Mouse (Mus musculus) stomach, postnatal 0 days (tissue): ENCODE measurements around the gene Hpn. TPM values are rescaled to one million over a fixed set of nuclear protein-coding genes. Genes with fewer than 3 reads are reported as not detected.

Experiments
- ATAC-seq: fragments of 200-750 bp; cut with Nextera tagmentation; 2 replicates; pipeline ENCODE4 v1.8.0; 2017; ENCODE audit not compliant: low FRiP score, low TSS enrichment
- DNase-seq: peaks from one replicate; pipeline ENCODE4 v3.0.0-alpha.2; 2016; ENCODE audit warnings: low spot score
- H3K27ac ChIP-seq: fragments of 300-500 bp; sonication (generic); replicated peaks from 2 replicates; pipeline ENCODE4 v1.5.1; 2014; ENCODE audit warnings: mild to moderate bottlenecking, control low read depth
- H3K27me3 ChIP-seq: fragments of 300-500 bp; sonication (generic); 2 replicates; pipeline ENCODE4 v1.6.1; 2014; ENCODE audit warnings: low read length; ENCODE audit not compliant: control insufficient read depth, insufficient read depth
- H3K36me3 ChIP-seq: fragments of 300-500 bp; sonication (generic); 2 replicates; pipeline ENCODE4 v1.6.1; 2014; ENCODE audit warnings: low read length, mixed read lengths; ENCODE audit not compliant: control insufficient read depth, insufficient read depth
- H3K4me1 ChIP-seq: fragments of 300-500 bp; sonication (generic); replicated peaks from 2 replicates; pipeline ENCODE4 v1.6.1; 2014; ENCODE audit warnings: antibody characterized with exemption; ENCODE audit not compliant: control insufficient read depth, insufficient read depth
- H3K4me2 ChIP-seq: fragments of 300-500 bp; sonication (generic); replicated peaks from 2 replicates; pipeline ENCODE4 v1.6.1; 2014; ENCODE audit warnings: low read depth, mild to moderate bottlenecking, control low read depth, moderate library complexity
- H3K4me3 ChIP-seq: fragments of 300-500 bp; sonication (generic); 2 replicates; pipeline ENCODE4 v1.5.1; 2014; ENCODE audit warnings: low read depth, low read length, control low read depth
- H3K9ac ChIP-seq: fragments of 300-500 bp; sonication (generic); 2 replicates; pipeline ENCODE4 v1.6.1; 2014; ENCODE audit warnings: mild to moderate bottlenecking, low read length, control low read depth, mixed read lengths
- H3K9me3 ChIP-seq: fragments of 300-500 bp; sonication (generic); 2 replicates; pipeline ENCODE4 v1.6.1; 2016; ENCODE audit warnings: low read length; ENCODE audit not compliant: control insufficient read depth
- CTCF ChIP-seq: IDR thresholded peaks from 2 replicates; pipeline ENCODE4 v1.5.1; 2016; ENCODE audit warnings: antibody characterized with exemption, low read depth, mild to moderate bottlenecking, moderate library complexity
- EP300 ChIP-seq: optimal IDR thresholded peaks from 2 replicates; pipeline ENCODE3; 2016; ENCODE audit warnings: antibody characterized with exemption
- WGBS: fragments of 180-500 bp; shearing (Covaris S2); extraction: QIAGEN DNeasy Blood & Tissue Kit; methylation state at CpG from one replicate; pipeline ENCODE4 v1.1.7; 2014; 5-methylcytosine and 5-hydroxymethylcytosine counted together
- polyA plus RNA-seq: library from polyadenylated mRNA; unstranded; fragments of >200 nt; fragmentation: Nextera tagmentation; extraction: Ambion mirVana; gene quantifications from 2 replicates; pipeline ENCODE4 v1.2.1, GENCODE M21; 2015

The Hpn gene
- polyA plus RNA-seq, 1 experiment from 2014 or later: 17.9 TPM

GRCm38 (mm10) chr7:31118486-31118885, 3.4 kb upstream of the Hpn start:
- Histone ChIP-seq H3K36me3 (no peaks in the 10 kb centered on the region), H3K4me1 (peaks cover 3% of the 10 kb centered on the region), H3K9ac (no peak overlapping the region), H3K27ac (no peak overlapping the region), H3K4me2 (no peak overlapping the region), H3K27me3 (no peaks in the 10 kb centered on the region), H3K9me3 (no peaks in the 10 kb centered on the region), H3K4me3 (no peak overlapping the region)
- no peak for DNase-seq
- WGBS: 72% methylated on average over 7 of the region's 7 CpGs
- TF ChIP-seq CTCF: no peak
- TF ChIP-seq EP300: no peak
- no peak for ATAC-seq

- no peak overlapping the region for H3K4me2 ChIP-seq
- DNase-seq (no peak), ATAC-seq (no peak)
- 87% methylated on average over 11 of the region's 11 CpGs for WGBS
- H3K9me3 ChIP-seq: no peaks in the 10 kb centered on the region
- H3K27ac ChIP-seq: no peak overlapping the region
- no peaks in the 10 kb centered on the region for H3K36me3 ChIP-seq
- TF ChIP-seq EP300 (no peak), CTCF (no peak)
- H3K4me3 ChIP-seq: no peak overlapping the region
- peaks cover 3% of the 10 kb centered on the region for H3K4me1 ChIP-seq
- H3K9ac ChIP-seq: no peak overlapping the region
- H3K27me3 ChIP-seq: no peaks in the 10 kb centered on the region
Measured at GRCm38 (mm10) chr7:31117465-31117864, 2.4 kb upstream of the Hpn start.

DNA sequence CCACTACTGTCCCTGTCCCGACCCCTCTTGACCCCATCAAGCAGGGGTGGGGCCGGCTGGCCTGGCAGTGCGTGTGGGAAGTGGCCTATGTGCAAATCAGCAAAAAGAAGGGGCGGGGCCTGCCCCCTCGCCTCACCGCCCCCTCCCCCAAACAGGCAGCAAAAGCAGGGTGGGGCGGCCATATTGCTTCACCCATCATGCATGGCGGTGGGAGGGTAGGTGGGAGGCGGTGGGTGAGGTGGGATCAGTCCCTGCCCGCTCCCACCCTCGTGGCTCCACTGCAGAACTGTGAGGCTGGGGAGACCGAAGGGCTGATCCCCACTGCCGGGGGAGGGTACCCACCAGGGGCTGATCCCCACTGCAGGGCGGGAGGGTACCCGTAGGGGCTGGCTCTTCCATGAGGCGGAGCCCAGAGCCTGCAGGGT, 1.6 kb upstream of the Hpn start:
- 56% methylated on average over 14 of the region's 16 CpGs for WGBS

DNA sequence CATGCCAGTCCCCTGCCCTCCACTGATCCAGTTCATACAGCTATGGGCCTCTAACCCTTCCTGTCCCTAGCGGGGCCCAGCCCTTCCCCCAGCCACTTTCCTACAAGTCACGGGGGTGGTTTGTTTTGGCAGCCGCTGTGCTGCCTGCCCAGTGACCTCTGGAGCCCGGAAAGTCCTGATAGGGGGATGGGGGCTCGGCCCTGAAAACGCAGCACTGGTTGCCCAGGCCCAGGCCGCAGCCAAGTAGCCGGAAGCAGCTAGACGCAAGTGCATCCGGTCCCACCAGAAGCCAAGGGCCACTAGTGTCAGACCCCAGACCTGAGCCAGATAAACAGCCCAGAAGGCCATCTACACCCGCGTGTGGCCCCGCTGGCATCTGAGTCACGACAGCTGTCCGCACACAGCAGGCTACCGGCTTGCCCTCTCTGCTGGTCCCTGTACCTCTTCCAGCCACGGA, 525 bp upstream of the Hpn start:
- H3K27ac ChIP-seq: peak overlapping the region; percentile 49; the same call in 1 of the 2 replicates
- 23% methylated on average over 17 of the region's 17 CpGs for WGBS
- H3K9ac ChIP-seq: peak overlapping the region; percentile 18; the same call in 1 of the 2 replicates
- H3K9me3 ChIP-seq: no peaks in the 10 kb centered on the region
- ATAC-seq: peak; percentile 59
- no peak overlapping the region for H3K4me3 ChIP-seq
- H3K4me2 ChIP-seq: peak overlapping the region; percentile 40
- H3K4me1 ChIP-seq: peaks cover 3% of the 10 kb centered on the region
- peak; percentile 61 for DNase-seq
- H3K36me3 ChIP-seq: no peaks in the 10 kb centered on the region
- TF ChIP-seq CTCF (no peak), EP300 (no peak)
- no peaks in the 10 kb centered on the region for H3K27me3 ChIP-seq

More for the DNA sequence above, 1.6 kb upstream of the Hpn start:
- Histone ChIP-seq H3K4me1 (peaks cover 3% of the 10 kb centered on the region), H3K36me3 (no peaks in the 10 kb centered on the region), H3K27ac (no peak overlapping the region), H3K27me3 (no peaks in the 10 kb centered on the region), H3K9ac (no peak overlapping the region), H3K4me2 (no peak overlapping the region), H3K9me3 (no peaks in the 10 kb centered on the region), H3K4me3 (no peak overlapping the region)
- DNase-seq (no peak), ATAC-seq (no peak)
- TF ChIP-seq EP300 (no peak), CTCF (no peak)

DNA sequence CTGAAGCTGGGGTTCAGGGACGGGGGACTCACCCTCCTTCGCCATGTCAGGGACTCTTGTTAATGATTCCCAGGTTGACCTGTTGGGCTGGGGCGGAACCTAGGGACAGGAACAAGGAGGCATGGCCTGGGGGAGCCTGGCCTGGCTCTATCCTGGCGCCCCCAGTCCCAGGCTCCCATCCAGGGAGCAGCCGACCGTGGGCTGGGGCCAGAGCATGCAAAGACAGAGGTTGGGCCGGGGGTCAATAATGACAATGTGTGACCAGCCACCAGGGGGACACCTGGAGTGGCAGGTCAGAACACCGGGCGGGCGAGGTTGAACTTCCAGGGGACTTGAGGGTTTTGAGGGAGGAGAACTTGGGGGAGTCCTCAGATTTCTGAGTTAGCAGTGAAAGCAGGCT, 444 bp downstream of the Hpn start:
- H3K27me3 ChIP-seq: no peaks in the 10 kb centered on the region
- 0 out of 2 replicates have a peak overlapping the region, but pooled peaks have one; percentile 49 for H3K27ac ChIP-seq
- ATAC-seq: peak; percentile 31; the same call in 1 of the 2 replicates
- peaks cover 3% of the 10 kb centered on the region for H3K4me1 ChIP-seq
- H3K9me3 ChIP-seq: no peaks in the 10 kb centered on the region
- peak overlapping the region; percentile 24 for H3K4me3 ChIP-seq
- H3K36me3 ChIP-seq: no peaks in the 10 kb centered on the region
- H3K4me2 ChIP-seq: peak overlapping the region; percentile 40
- WGBS: 57% methylated on average over 10 of the region's 10 CpGs
- TF ChIP-seq CTCF (peak; percentile 53), EP300 (no peak)
- H3K9ac ChIP-seq: peak overlapping the region; percentile 32; the same call in 1 of the 2 replicates
- peak; percentile 58 for DNase-seq

- no peaks in the 10 kb centered on the region for H3K36me3 ChIP-seq
- H3K27ac ChIP-seq: no peak overlapping the region
- H3K4me1 ChIP-seq: peaks cover 3% of the 10 kb centered on the region
- H3K27me3 ChIP-seq: no peaks in the 10 kb centered on the region
- H3K9ac ChIP-seq: no peak overlapping the region
- H3K9me3 ChIP-seq: no peaks in the 10 kb centered on the region
- 83% methylated on average over 6 of the region's 6 CpGs for WGBS
- TF ChIP-seq EP300 (no peak), CTCF (no peak)
- no peak overlapping the region for H3K4me3 ChIP-seq
- DNase-seq (no peak), ATAC-seq (no peak)
- H3K4me2 ChIP-seq: no peak overlapping the region
Measured at GRCm38 (mm10) chr7:31113800-31114199, 1.3 kb downstream of the Hpn start.
